Mouse (Mus musculus): ENCODE measurements around the gene Atp1b2.
A peak's percentile ranks its signal among the peaks of the same experiment; 100 is the strongest.

DNA sequence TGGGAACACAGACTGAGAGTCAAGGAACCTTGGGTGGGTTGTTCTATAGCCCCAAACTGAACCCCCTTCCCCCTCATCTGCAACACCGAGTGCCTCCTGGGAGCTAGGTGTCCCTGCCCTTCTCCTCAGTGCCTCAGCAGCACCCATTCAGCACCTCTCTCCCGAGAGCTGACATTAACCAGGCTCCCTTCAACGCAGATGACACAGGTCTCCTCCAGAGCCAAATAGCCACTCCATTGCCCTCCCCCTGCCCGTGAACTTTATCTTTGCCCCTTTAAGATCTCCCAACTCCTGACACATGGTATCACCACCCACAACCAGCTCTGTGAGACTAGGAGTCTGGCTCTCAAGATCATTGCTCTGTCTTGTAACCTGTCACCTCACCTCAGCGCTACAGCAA is 46.6 kb downstream of the Atp1b2 start:
- TF ChIP-seq EP300 (IDR thresholded peaks at IDR 0.05; ENCODE audit: insufficient read depth, low read depth, low read length) (peak; percentile 88), POLR2A (IDR thresholded peaks at IDR 0.05; ENCODE audit: insufficient read depth, low read depth, low read length) (peak; percentile 47), CTCF (IDR thresholded peaks at IDR 0.05) (no peak)

All from heart, adult 2 months (tissue).